Mouse (Mus musculus) layer of hippocampus, adult 8-10 months (tissue): ENCODE results near the gene Ing2. TPM values are rescaled to one million over a fixed set of nuclear protein-coding genes. Genes with fewer than 3 reads are reported as not detected.

Source experiments
- total RNA-seq, 4 experiments: library from RNA; stranded (reverse); gene quantifications; 2 replicates each; pipeline ENCODE4 v1.2.4; 2022

Ing2 gene
- total RNA-seq, 4 experiments from 2014 or later: 31.9 to 36.6 (median 35.7) TPM

Other genes starting within 250 kb of the Ing2 start
- 10 to 100 TPM; 77.1 to 93.8 (median 83.6) TPM for gene Stox2, start 229.2 kb downstream of the Ing2 start, total RNA-seq
- 10 to 100 TPM; 48.4 to 63.1 (median 56.6) TPM for gene Trappc11, start 142.1 kb downstream of the Ing2 start, total RNA-seq
- gene Rwdd4a, start 141.9 kb downstream of the Ing2 start, total RNA-seq: 10 to 100 TPM; 28.5 to 36.5 (median 31.8) TPM
- 10 to 100 TPM; 14.5 to 16.8 (median 16.2) TPM for gene Cdkn2aip, start 38.4 kb upstream of the Ing2 start, total RNA-seq
- not detected for gene Cldn24, start 146.6 kb upstream of the Ing2 start, total RNA-seq
- 1 to 10 TPM; 2.3 to 4.4 (median 2.9) TPM for gene Cldn22, start 148.9 kb upstream of the Ing2 start, total RNA-seq